Mouse (Mus musculus) spleen, adult 2 months (tissue): ENCODE measurements around the gene Vma21-ps.

Experiments
- CTCF ChIP-seq: fragments of 200-500 bp; IDR thresholded peaks from 2 replicates; pipeline ENCODE4 v1.5.1; 2011; ENCODE audit warnings: mild to moderate bottlenecking, inconsistent platforms; ENCODE audit not compliant: insufficient read depth, insufficient read length, insufficient replicate concordance; ENCODE audit errors: extremely low read depth
- POLR2A ChIP-seq: fragments of 200-500 bp; IDR thresholded peaks from 2 replicates; pipeline ENCODE4 v1.6.1; 2011; ENCODE audit warnings: low read depth, low read length, inconsistent platforms

DNA sequence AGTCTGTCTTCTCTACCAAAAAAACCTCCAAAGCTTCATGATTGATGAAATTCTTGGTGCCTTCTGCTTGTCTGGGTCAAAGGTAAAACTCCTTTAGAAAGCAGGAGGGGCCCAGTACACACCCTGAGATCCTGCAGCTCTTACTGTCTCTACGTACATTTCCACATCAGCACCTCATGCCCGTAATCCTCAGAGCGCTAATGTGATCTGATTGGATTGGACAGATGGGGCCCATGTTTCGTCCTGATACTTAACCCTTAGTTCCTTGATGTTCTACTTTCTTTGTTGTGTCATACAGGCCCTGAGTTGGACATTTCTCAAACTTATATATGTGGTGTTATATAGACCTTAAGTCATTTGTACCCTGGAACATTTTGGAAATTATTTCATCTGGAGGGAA lies 9.6 kb downstream of the Vma21-ps start:
- TF ChIP-seq CTCF (no peak), POLR2A (no peak)
